Mouse (Mus musculus) embryo, embryonic 11.5 days (tissue): ENCODE measurements around the gene Scimp.
A peak's percentile ranks its signal among the peaks of the same experiment; 100 is the strongest.
"Not testable (repeated sequence)": the region's sequence is repeated elsewhere in the genome, so short reads cannot be mapped to it uniquely, and the experiment has no call there.

Experiments
- DNase-seq: peaks from one replicate; pipeline ENCODE4 v3.0.0-alpha.2; 2012; ENCODE audit warnings: low read depth, low spot score

Gene Scimp

GRCm38 (mm10) chr11:70811471-70812240, 730 bp downstream of the Scimp start:
- DNase-seq: no peak

DNA sequence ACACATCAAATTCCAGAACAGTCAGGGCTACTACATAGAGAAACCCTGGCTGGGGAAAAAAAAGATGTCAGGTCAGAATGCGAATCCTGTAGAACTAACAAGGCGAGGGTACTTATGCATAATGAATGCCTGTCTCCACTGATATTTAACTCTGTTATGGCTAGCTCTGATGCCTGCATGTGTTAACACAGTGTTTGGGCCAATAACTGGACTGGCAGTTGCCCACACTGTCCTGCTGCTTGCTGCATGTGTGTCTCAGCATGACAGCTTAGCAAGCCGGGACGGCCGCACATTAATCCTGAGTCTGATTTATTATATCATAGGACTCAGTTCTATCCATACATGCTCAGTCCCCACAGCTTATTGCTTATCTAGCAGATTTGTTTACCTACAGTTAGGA, 1.3 kb downstream of the Scimp start:
- DNase-seq: no peak

DNA sequence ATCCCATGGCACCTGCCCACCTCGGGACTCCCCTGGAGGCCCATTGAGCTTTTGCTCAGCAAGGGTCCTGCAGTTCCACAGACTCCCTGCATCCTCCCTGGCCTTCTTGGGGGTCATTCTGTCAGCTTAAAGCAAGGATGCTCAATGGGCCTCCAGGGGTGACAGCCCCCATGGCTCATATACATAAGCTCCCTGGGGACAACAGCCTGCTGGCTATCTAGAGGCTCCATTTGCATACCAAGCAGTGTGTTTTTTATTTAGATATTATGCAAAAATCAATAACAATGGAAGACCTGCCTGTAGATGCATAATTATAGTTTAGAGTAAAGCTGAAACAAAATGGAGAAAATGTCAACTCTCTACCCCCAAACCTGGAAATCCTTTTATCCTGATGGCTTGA, 3.4 kb downstream of the Scimp start:
- no peak for DNase-seq

DNA sequence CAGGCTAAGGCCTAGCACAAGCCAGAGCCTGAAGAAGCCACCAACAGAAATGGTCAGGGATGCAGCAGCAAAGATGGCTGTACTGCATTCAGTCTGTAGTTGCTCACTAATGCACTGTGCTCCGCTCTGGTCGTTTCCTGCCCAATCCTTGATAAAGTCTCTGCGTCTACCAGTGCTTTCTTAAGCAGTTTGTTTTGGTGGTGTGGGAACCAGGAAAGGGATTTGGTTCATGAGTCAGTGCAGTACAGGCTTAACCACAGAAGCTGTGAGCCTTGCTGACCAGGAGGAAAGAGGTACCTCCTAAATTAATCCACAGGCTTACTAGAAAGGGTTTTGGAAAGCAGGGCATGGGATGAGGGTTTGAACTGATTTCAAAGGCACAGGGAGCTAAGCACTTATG, 4.3 kb downstream of the Scimp start:
- DNase-seq: no peak

- no peak for DNase-seq
Observed at GRCm38 (mm10) chr11:70807630-70808029, 4.8 kb downstream of the Scimp start.

- no peak for DNase-seq
Observed at GRCm38 (mm10) chr11:70806697-70807096, 5.7 kb downstream of the Scimp start.

- DNase-seq: no peak
Observed at GRCm38 (mm10) chr11:70805641-70806175, 6.7 kb downstream of the Scimp start.

- DNase-seq: no peak
Observed at GRCm38 (mm10) chr11:70804395-70804794, 8.0 kb downstream of the Scimp start.

- DNase-seq: no peak
Observed at GRCm38 (mm10) chr11:70803711-70804200, 8.6 kb downstream of the Scimp start.

DNA sequence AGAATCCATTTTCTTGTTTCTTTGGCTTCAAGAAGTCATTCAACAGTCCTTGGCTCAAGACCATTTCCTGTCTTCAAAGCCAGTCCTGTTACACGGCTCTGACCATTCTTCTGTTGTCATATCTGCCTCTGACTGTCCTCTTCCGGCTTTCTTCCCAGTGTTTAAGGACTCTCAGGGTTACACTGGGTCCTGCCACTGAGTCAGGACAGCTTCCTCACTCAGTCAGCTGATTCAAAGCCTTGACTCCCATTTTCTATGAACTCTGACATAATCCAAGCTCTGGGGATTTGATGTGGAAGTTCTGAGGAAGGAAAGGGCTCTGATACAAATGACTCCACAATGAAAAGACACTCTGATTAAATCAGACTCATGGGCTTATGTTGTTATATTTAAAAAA, 9.5 kb downstream of the Scimp start:
- DNase-seq: no peak

DNA sequence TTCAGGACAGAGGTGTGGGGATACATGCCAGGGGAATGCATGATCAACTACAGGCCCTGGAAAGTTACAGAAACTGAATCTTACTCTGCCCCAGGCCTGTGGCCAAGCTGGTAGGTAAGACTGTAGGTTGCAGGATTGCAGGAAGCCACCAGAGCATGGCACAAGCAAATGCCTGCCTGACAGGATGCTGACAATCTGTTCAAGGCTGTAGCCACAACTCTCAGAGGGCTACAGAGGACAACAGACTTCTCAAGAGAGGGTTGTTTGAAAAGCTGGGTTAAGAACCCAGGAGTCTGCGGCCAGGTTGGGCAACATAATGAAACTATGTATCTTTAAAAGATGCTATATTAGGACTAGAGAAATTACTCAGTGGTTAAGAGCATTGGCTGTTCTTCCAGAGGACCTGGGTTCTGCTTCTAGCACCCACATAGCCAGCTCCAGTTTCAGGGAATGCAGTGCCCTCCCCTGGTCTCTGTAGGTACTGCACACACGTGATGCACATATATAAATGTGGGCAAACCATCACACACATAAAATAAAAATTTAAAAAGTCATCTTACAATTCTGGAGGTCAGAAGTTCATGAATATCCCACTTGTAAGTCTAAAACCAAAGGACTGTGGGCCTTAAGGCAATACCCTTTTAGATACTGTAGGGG, 10.1 kb downstream of the Scimp start:
- DNase-seq: no peak

GRCm38 (mm10) chr11:70792409-70792808, 20.0 kb downstream of the Scimp start:
- DNase-seq: no peak

- no peak for DNase-seq
Observed at GRCm38 (mm10) chr11:70791676-70792075, 20.7 kb downstream of the Scimp start.

GRCm38 (mm10) chr11:70790874-70791551, 21.4 kb downstream of the Scimp start:
- DNase-seq: no peak

DNA sequence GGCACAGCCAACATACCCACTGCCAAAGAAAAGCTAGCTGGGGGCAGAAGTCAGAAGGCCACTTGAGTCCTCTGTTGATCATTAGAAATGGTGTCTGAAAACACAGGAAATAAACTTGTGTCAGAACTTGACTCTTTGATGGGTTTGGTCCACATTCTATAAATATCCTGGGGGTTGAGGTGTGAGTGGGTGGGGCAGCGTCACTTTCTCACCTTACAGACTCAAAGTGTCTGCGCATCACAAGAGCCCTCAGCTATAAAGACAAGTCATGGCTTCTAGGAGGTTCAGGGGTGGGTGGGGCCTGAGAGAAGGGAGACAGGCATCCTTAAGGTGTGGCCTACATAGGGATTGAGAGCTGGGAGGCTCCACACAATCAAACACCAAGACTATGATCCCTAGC, 22.0 kb downstream of the Scimp start:
- DNase-seq: no peak

GRCm38 (mm10) chr11:70788972-70789655, 23.3 kb downstream of the Scimp start:
- DNase-seq: no peak

GRCm38 (mm10) chr11:70787052-70787451, 25.3 kb downstream of the Scimp start:
- no peak for DNase-seq

- no peak for DNase-seq
Observed at GRCm38 (mm10) chr11:70785908-70786307, 26.5 kb downstream of the Scimp start.

- not testable (repeated sequence) for DNase-seq
Observed at GRCm38 (mm10) chr11:70778058-70778457, 34.3 kb downstream of the Scimp start.

- DNase-seq: no peak
Observed at GRCm38 (mm10) chr11:70777634-70778033, 34.8 kb downstream of the Scimp start.

GRCm38 (mm10) chr11:70776830-70777571, 35.4 kb downstream of the Scimp start:
- peak; percentile 54 for DNase-seq
